Mouse (Mus musculus) midbrain, postnatal 0 days (tissue): ENCODE data around the gene B430306N03Rik. TPM values are rescaled to one million over a fixed set of nuclear protein-coding genes. Genes with fewer than 3 reads are reported as not detected.

Source experiments
- ATAC-seq: fragments of 200-750 bp; cut with Nextera tagmentation; 2 replicates; pipeline ENCODE4 v1.8.0; 2017; ENCODE audit warnings: moderate number of reproducible peaks, mild to moderate bottlenecking, moderate TSS enrichment, moderate library complexity; ENCODE audit not compliant: low FRiP score
- DNase-seq: peaks from one replicate; pipeline ENCODE4 v3.0.0-alpha.2; 2015; ENCODE audit warnings: low spot score
- H3K27ac ChIP-seq: fragments of 300-500 bp; sonication (generic); 2 replicates; pipeline ENCODE4 v1.5.1; 2014; ENCODE audit warnings: low read depth, mild to moderate bottlenecking, low read length, mixed read lengths
- H3K27me3 ChIP-seq: fragments of 300-500 bp; sonication (generic); 2 replicates; pipeline ENCODE4 v1.6.1; 2014; ENCODE audit warnings: low read length, control low read depth, mixed read lengths; ENCODE audit not compliant: insufficient read depth
- H3K36me3 ChIP-seq: fragments of 300-500 bp; sonication (generic); 2 replicates; pipeline ENCODE4 v1.6.1; 2014; ENCODE audit warnings: low read length, control low read depth, mixed read lengths; ENCODE audit not compliant: insufficient read depth
- H3K4me1 ChIP-seq: fragments of 300-500 bp; sonication (generic); 2 replicates; pipeline ENCODE4 v1.6.1; 2014; ENCODE audit warnings: mild to moderate bottlenecking, control low read depth, antibody characterized with exemption, low read length, mixed read lengths; ENCODE audit not compliant: insufficient read depth
- H3K4me2 ChIP-seq: fragments of 300-500 bp; sonication (generic); 2 replicates; pipeline ENCODE4 v1.6.1; 2014; ENCODE audit warnings: low read depth, mild to moderate bottlenecking, low read length, mixed read lengths; ENCODE audit not compliant: poor library complexity, severe bottlenecking
- H3K4me3 ChIP-seq: fragments of 300-500 bp; sonication (generic); 2 replicates; pipeline ENCODE4 v1.5.1; 2014; ENCODE audit warnings: low read depth, mild to moderate bottlenecking, low read length, moderate library complexity
- H3K9ac ChIP-seq: fragments of 300-500 bp; sonication (generic); replicated peaks from 2 replicates; pipeline ENCODE4 v1.6.1; 2014; ENCODE audit warnings: mild to moderate bottlenecking, low read length, moderate library complexity, mixed read lengths; ENCODE audit not compliant: poor library complexity, severe bottlenecking
- H3K9me3 ChIP-seq: fragments of 300-500 bp; sonication (generic); 2 replicates; pipeline ENCODE4 v1.6.1; 2016; ENCODE audit warnings: low read length, control low read depth
- CTCF ChIP-seq: IDR thresholded peaks from 2 replicates; pipeline ENCODE4 v1.5.1; 2016; ENCODE audit warnings: antibody characterized with exemption, mild to moderate bottlenecking
- WGBS: fragments of 180-500 bp; shearing (Covaris S2); extraction: QIAGEN DNeasy Blood & Tissue Kit; methylation state at CpG from one replicate; pipeline ENCODE4 v1.1.7; 2014; 5-methylcytosine and 5-hydroxymethylcytosine counted together
- polyA plus RNA-seq: library from polyadenylated mRNA; unstranded; fragments of >200 nt; fragmentation: Nextera tagmentation; extraction: Ambion mirVana; gene quantifications from 2 replicates; pipeline ENCODE4 v1.2.1, GENCODE M21; 2015
- total RNA-seq: library from RNA; depleted of rRNA; stranded (reverse); fragments of >200 nt; gene quantifications from 2 replicates; pipeline ENCODE4 v1.2.3, GENCODE M21; 2014

The B430306N03Rik gene
- total and polyA plus RNA-seq, 2 experiments from 2014 or later: 0.10 to 0.16 TPM

- H3K9me3 ChIP-seq: no peaks in the 10 kb centered on the region
- H3K9ac ChIP-seq: no peak overlapping the region
- no peaks in the 10 kb centered on the region for H3K36me3 ChIP-seq
- no peaks in the 10 kb centered on the region for H3K4me1 ChIP-seq
- WGBS: 80% methylated on average over 2 of the region's 2 CpGs
- no peaks in the 10 kb centered on the region for H3K27me3 ChIP-seq
- H3K4me2 ChIP-seq: no peak overlapping the region
- H3K27ac ChIP-seq: no peak overlapping the region
- no peak overlapping the region for H3K4me3 ChIP-seq
- no peak for ATAC-seq
- no peak for DNase-seq
- no peak for TF ChIP-seq CTCF
Observed at GRCm38 (mm10) chr17:48321279-48321678, 5.3 kb downstream of the B430306N03Rik start.

- 61% methylated on average over 3 of the region's 3 CpGs for WGBS
- no peaks in the 10 kb centered on the region for H3K27me3 ChIP-seq
- TF ChIP-seq CTCF: no peak
Observed at GRCm38 (mm10) chr17:48323236-48323635, 7.3 kb downstream of the B430306N03Rik start.

GRCm38 (mm10) chr17:48324258-48324657 is 8.3 kb downstream of the B430306N03Rik start:
- Histone ChIP-seq H3K4me3 (no peak overlapping the region), H3K4me2 (no peak overlapping the region), H3K9me3 (no peaks in the 10 kb centered on the region), H3K27me3 (no peaks in the 10 kb centered on the region), H3K9ac (no peak overlapping the region), H3K36me3 (no peaks in the 10 kb centered on the region), H3K4me1 (no peaks in the 10 kb centered on the region), H3K27ac (no peak overlapping the region)
- 88% methylated on average over 5 of the region's 5 CpGs for WGBS
- TF ChIP-seq CTCF: no peak
- no peak for ATAC-seq
- no peak for DNase-seq

More at GRCm38 (mm10) chr17:48323236-48323635, 7.3 kb downstream of the B430306N03Rik start:
- DNase-seq (no peak), ATAC-seq (no peak)
- Histone ChIP-seq H3K9ac (no peak overlapping the region), H3K9me3 (no peaks in the 10 kb centered on the region), H3K27ac (no peak overlapping the region), H3K4me3 (no peak overlapping the region), H3K4me1 (no peaks in the 10 kb centered on the region), H3K36me3 (no peaks in the 10 kb centered on the region), H3K4me2 (no peak overlapping the region)

- no peak overlapping the region for H3K4me2 ChIP-seq
Observed at GRCm38 (mm10) chr17:48325093-48325492, 9.2 kb downstream of the B430306N03Rik start.

GRCm38 (mm10) chr17:48325638-48326037 is 9.7 kb downstream of the B430306N03Rik start:
- no peak for ATAC-seq
- Histone ChIP-seq H3K4me2 (no peak overlapping the region), H3K4me3 (no peak overlapping the region)

More at GRCm38 (mm10) chr17:48325093-48325492, 9.2 kb downstream of the B430306N03Rik start:
- ATAC-seq (no peak), DNase-seq (no peak)
- WGBS: 92% methylated on average over 6 of the region's 6 CpGs
- no peak for TF ChIP-seq CTCF
- no peak overlapping the region for H3K4me3 ChIP-seq
- H3K9me3 ChIP-seq: no peaks in the 10 kb centered on the region
- no peaks in the 10 kb centered on the region for H3K4me1 ChIP-seq
- H3K27ac ChIP-seq: no peak overlapping the region
- no peak overlapping the region for H3K9ac ChIP-seq
- H3K27me3 ChIP-seq: no peaks in the 10 kb centered on the region
- no peaks in the 10 kb centered on the region for H3K36me3 ChIP-seq

GRCm38 (mm10) chr17:48326656-48327055 is 10.7 kb downstream of the B430306N03Rik start:
- TF ChIP-seq CTCF: no peak
- Histone ChIP-seq H3K4me3 (no peak overlapping the region), H3K9ac (no peak overlapping the region), H3K27me3 (no peaks in the 10 kb centered on the region), H3K4me2 (no peak overlapping the region), H3K4me1 (no peaks in the 10 kb centered on the region), H3K27ac (no peak overlapping the region), H3K9me3 (no peaks in the 10 kb centered on the region), H3K36me3 (no peaks in the 10 kb centered on the region)
- ATAC-seq: no peak
- WGBS: 84% methylated on average over 4 of the region's 4 CpGs
- no peak for DNase-seq

More at GRCm38 (mm10) chr17:48325638-48326037, 9.7 kb downstream of the B430306N03Rik start:
- no peak for TF ChIP-seq CTCF
- Histone ChIP-seq H3K9ac (no peak overlapping the region), H3K27ac (no peak overlapping the region), H3K9me3 (no peaks in the 10 kb centered on the region), H3K36me3 (no peaks in the 10 kb centered on the region), H3K27me3 (no peaks in the 10 kb centered on the region), H3K4me1 (no peaks in the 10 kb centered on the region)
- 91% methylated on average over 11 of the region's 11 CpGs for WGBS
- DNase-seq: no peak
